Mouse (Mus musculus): Measurements from ENCODE around the gene Hdac5. TPM values are rescaled to one million over a fixed set of nuclear protein-coding genes. Genes with fewer than 3 reads are reported as not detected.

Gene Hdac5
- polyA plus RNA-seq, 1 experiment from 2014 or later = 59.8 TPM

- 0 out of 2 replicates have a peak, but pooled peaks cover 3% of the 10 kb centered on the region for H3K27me3 ChIP-seq (ENCODE audit: insufficient read depth, low read length)
- H3K36me3 ChIP-seq (ENCODE audit: insufficient read depth, low read length) = no peaks in the 10 kb centered on the region
- no peak for ATAC-seq (ENCODE audit: low FRiP score, low TSS enrichment)
These were observed 11.9 kb upstream of the Hdac5 start for GRCm38 (mm10) chr11:102241874-102242273.

DNA sequence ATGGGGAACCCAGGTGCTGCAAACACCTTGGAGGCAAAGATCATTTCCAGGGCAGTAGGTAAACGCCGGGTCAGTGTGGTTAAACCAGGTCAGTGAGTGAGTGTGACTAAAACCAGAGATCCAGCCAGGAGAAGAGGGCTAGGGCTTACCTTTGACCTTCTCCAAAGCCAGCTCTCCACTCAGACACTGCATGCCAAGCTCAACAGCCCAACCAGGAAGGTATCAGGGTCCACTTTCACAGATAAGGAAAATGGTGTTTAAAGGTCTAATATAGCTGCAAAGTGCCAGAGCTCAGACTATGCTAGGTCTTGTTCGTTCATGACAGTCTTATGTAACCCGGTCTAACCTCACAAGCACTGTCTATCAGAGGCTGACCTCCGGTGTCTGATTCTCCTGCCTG, 11.3 kb upstream of the Hdac5 start:
- no peak for ATAC-seq (ENCODE audit: low FRiP score, low TSS enrichment)

More at GRCm38 (mm10) chr11:102241874-102242273, 11.9 kb upstream of the Hdac5 start:
- Histone ChIP-seq H3K4me2 (replicated peaks; ENCODE audit: low read depth, low read length) (no peak overlapping the region), H3K9me3 (ENCODE audit: low read length) (0 out of 2 replicates have a peak, but pooled peaks cover 4% of the 10 kb centered on the region), H3K4me1 (ENCODE audit: insufficient read depth, low read length) (peaks cover 16% of the 10 kb centered on the region), H3K9ac (replicated peaks; ENCODE audit: low read length) (no peak overlapping the region), H3K4me3 (ENCODE audit: low read length) (no peak overlapping the region), H3K27ac (ENCODE audit: low read length) (no peak overlapping the region)
- WGBS = 46% methylated on average over 5 of the region's 5 CpGs

DNA sequence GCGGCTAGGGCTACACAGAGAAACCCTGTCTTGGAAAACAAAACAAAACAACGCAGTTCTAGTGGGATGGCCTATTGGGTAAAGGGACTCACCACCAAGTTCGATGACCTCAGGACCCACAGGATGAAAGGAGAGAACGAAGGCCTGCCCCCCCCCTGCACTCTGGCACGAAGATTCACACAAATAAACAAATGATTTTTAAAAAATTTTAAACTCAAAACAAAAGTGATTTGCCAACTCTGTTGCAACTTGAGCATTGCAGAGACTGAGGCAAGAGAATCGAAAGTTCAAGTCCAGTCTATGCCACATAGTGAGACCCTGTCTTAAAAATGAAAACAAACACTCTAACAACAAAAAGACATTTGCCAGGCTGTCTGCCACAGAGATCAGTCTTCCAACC, 10.7 kb upstream of the Hdac5 start:
- H3K4me1 ChIP-seq (ENCODE audit: insufficient read depth, low read length) = peaks cover 13% of the 10 kb centered on the region
- ATAC-seq (ENCODE audit: low FRiP score, low TSS enrichment) = no peak
- no peak overlapping the region for H3K4me3 ChIP-seq (ENCODE audit: low read length)
- H3K9me3 ChIP-seq (ENCODE audit: low read length) = 0 out of 2 replicates have a peak, but pooled peaks cover 4% of the 10 kb centered on the region
- no peak overlapping the region for H3K4me2 ChIP-seq (replicated peaks; ENCODE audit: low read depth, low read length)
- WGBS = 85% methylated on average over 6 of the region's 6 CpGs
- no peak overlapping the region for H3K9ac ChIP-seq (replicated peaks; ENCODE audit: low read length)
- H3K36me3 ChIP-seq (ENCODE audit: insufficient read depth, low read length) = no peaks in the 10 kb centered on the region
- H3K27me3 ChIP-seq (ENCODE audit: insufficient read depth, low read length) = 0 out of 2 replicates have a peak, but pooled peaks cover 3% of the 10 kb centered on the region
- H3K27ac ChIP-seq (ENCODE audit: low read length) = no peak overlapping the region

More for the DNA sequence above, 11.3 kb upstream of the Hdac5 start:
- 0 out of 2 replicates have a peak, but pooled peaks cover 4% of the 10 kb centered on the region for H3K9me3 ChIP-seq (ENCODE audit: low read length)
- no peak overlapping the region for H3K27ac ChIP-seq (ENCODE audit: low read length)
- no peaks in the 10 kb centered on the region for H3K36me3 ChIP-seq (ENCODE audit: insufficient read depth, low read length)
- WGBS = 90% methylated on average over 5 of the region's 5 CpGs
- H3K9ac ChIP-seq (replicated peaks; ENCODE audit: low read length) = no peak overlapping the region
- H3K4me3 ChIP-seq (ENCODE audit: low read length) = no peak overlapping the region
- H3K4me1 ChIP-seq (ENCODE audit: insufficient read depth, low read length) = peaks cover 16% of the 10 kb centered on the region
- no peak overlapping the region for H3K4me2 ChIP-seq (replicated peaks; ENCODE audit: low read depth, low read length)
- 0 out of 2 replicates have a peak, but pooled peaks cover 3% of the 10 kb centered on the region for H3K27me3 ChIP-seq (ENCODE audit: insufficient read depth, low read length)

GRCm38 (mm10) chr11:102236022-102236421, 6.1 kb upstream of the Hdac5 start:
- H3K36me3 ChIP-seq (ENCODE audit: insufficient read depth, low read length) = no peaks in the 10 kb centered on the region
- H3K9ac ChIP-seq (replicated peaks; ENCODE audit: low read length) = no peak overlapping the region
- 67% methylated on average over 2 of the region's 2 CpGs for WGBS
- no peaks in the 10 kb centered on the region for H3K27me3 ChIP-seq (ENCODE audit: insufficient read depth, low read length)
- H3K4me1 ChIP-seq (ENCODE audit: insufficient read depth, low read length) = no peaks in the 10 kb centered on the region
- no peak overlapping the region for H3K27ac ChIP-seq (ENCODE audit: low read length)
- H3K4me3 ChIP-seq (ENCODE audit: low read length) = no peak overlapping the region
- no peak for ATAC-seq (ENCODE audit: low FRiP score, low TSS enrichment)
- no peak overlapping the region for H3K4me2 ChIP-seq (replicated peaks; ENCODE audit: low read depth, low read length)
- H3K9me3 ChIP-seq (ENCODE audit: low read length) = no peaks in the 10 kb centered on the region

DNA sequence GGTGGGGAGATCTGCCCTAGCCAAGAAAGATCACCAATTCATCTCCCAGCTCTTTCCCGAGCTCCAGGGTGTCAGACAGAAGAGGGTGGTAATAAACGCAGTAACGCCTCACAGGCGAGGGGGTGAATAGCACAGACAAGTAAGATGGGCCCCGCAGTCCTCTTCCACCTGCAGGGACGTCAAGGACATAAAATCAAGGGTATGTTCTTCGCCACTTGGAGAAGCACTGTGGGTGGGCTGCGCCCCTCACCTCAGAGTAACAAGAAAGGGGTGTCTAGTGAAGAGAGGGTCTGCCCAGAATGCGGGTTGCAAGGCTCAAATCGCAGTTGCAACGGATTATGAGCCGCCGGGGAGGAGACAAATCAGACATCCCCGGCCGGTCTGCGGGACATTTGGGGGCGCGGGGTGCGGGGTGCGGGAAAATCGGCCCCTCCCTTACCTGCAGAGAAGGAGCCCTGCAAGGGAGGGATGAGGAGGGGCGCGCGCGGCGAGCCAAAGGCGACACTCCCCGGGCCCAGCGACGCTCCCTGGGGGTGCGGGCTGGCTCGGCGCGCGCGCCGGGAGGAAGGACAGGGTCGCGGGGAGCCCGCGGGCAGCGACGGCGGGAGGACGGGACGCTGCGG, 524 bp downstream of the Hdac5 start:
- 1% methylated on average over 25 of the region's 47 CpGs for WGBS
- no peaks in the 10 kb centered on the region for H3K9me3 ChIP-seq (ENCODE audit: low read length)
- peaks cover 33% of the 10 kb centered on the region for H3K4me1 ChIP-seq (ENCODE audit: insufficient read depth, low read length)
- peak overlapping the region; percentile 89 for H3K4me2 ChIP-seq (replicated peaks; ENCODE audit: low read depth, low read length)
- H3K27me3 ChIP-seq (ENCODE audit: insufficient read depth, low read length) = no peaks in the 10 kb centered on the region
- H3K36me3 ChIP-seq (ENCODE audit: insufficient read depth, low read length) = no peaks in the 10 kb centered on the region
- peak overlapping the region; percentile 82 for H3K4me3 ChIP-seq (ENCODE audit: low read length)
- H3K27ac ChIP-seq (ENCODE audit: low read length) = peak overlapping the region; percentile 44; the same call in 1 of the 2 replicates
- ATAC-seq (ENCODE audit: low FRiP score, low TSS enrichment) = peak; percentile 35
- H3K9ac ChIP-seq (replicated peaks; ENCODE audit: low read length) = peak overlapping the region; percentile 91

DNA sequence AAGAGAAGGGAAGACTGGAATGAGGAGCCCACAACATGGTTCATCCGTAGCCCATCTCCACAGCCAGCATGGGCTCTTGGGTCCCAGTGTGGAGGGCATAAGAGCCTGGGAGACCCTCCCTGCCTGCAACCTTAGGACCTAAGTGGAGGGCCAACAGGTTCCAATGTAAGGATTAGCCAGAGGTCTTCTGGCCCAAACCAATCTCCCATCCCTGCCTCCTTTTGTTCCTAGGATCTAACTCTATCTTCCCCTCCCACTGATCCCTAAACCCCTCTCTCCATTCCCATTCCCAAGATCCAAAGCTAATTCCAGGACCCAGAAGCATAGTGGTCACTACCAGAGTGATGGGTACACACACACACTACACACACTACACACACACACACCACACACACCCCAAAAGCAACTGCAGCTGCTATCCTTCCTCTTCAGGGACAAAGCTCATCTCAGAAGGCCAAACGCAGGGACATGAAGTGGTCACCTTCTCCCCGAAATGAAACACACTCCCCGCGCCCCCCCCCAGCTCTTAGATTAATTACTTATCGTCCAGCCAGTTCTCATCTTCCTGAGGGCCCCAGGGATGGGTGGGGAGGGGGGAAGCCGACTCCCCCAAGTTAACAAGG, 1.2 kb downstream of the Hdac5 start:
- WGBS = 9% methylated on average over 7 of the region's 7 CpGs
- no peaks in the 10 kb centered on the region for H3K9me3 ChIP-seq (ENCODE audit: low read length)
- peaks cover 36% of the 10 kb centered on the region for H3K4me1 ChIP-seq (ENCODE audit: insufficient read depth, low read length)
- peak overlapping the region; percentile 91 for H3K9ac ChIP-seq (replicated peaks; ENCODE audit: low read length)
- peak overlapping the region; percentile 82 for H3K4me3 ChIP-seq (ENCODE audit: low read length)
- H3K36me3 ChIP-seq (ENCODE audit: insufficient read depth, low read length) = no peaks in the 10 kb centered on the region
- no peaks in the 10 kb centered on the region for H3K27me3 ChIP-seq (ENCODE audit: insufficient read depth, low read length)
- no peak overlapping the region for H3K27ac ChIP-seq (ENCODE audit: low read length)
- ATAC-seq (ENCODE audit: low FRiP score, low TSS enrichment) = no peak
- peak overlapping the region; percentile 89 for H3K4me2 ChIP-seq (replicated peaks; ENCODE audit: low read depth, low read length)

DNA sequence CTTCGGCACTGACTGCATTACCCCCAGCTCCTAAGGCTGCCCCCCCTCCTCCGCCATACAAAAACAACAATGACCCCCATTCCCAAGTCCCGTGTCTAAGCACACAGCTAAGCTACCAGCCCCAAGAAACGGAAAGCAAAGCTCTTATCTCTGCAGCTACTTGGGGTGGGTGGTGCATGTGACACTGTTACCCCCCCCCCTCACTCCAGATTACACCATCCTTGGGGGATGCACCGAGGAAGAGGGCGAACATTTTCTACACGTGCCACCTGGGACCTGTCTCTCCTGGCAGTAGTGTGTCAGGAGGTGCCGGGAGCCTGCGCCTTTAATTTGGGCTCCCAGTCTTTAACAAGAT, 1.8 kb downstream of the Hdac5 start:
- Histone ChIP-seq H3K4me2 (replicated peaks; ENCODE audit: low read depth, low read length) (peak overlapping the region; percentile 89), H3K4me1 (ENCODE audit: insufficient read depth, low read length) (peaks cover 39% of the 10 kb centered on the region), H3K36me3 (ENCODE audit: insufficient read depth, low read length) (no peaks in the 10 kb centered on the region), H3K27me3 (ENCODE audit: insufficient read depth, low read length) (0 out of 2 replicates have a peak, but pooled peaks cover 2% of the 10 kb centered on the region), H3K9me3 (ENCODE audit: low read length) (no peaks in the 10 kb centered on the region), H3K27ac (ENCODE audit: low read length) (no peak overlapping the region), H3K4me3 (ENCODE audit: low read length) (peak overlapping the region; percentile 82), H3K9ac (replicated peaks; ENCODE audit: low read length) (peak overlapping the region; percentile 32; the same call in 1 of the 2 replicates)
- WGBS = 26% methylated on average over 9 of the region's 9 CpGs
- ATAC-seq (ENCODE audit: low FRiP score, low TSS enrichment) = no peak

GRCm38 (mm10) chr11:102227270-102228190, 2.4 kb downstream of the Hdac5 start:
- WGBS = 25% methylated on average over 12 of the region's 12 CpGs
- H3K4me2 ChIP-seq (replicated peaks; ENCODE audit: low read depth, low read length) = peak overlapping the region; percentile 89
- H3K4me3 ChIP-seq (ENCODE audit: low read length) = peak overlapping the region; percentile 82
- no peaks in the 10 kb centered on the region for H3K9me3 ChIP-seq (ENCODE audit: low read length)
- ATAC-seq (ENCODE audit: low FRiP score, low TSS enrichment) = no peak
- no peaks in the 10 kb centered on the region for H3K36me3 ChIP-seq (ENCODE audit: insufficient read depth, low read length)
- H3K27me3 ChIP-seq (ENCODE audit: insufficient read depth, low read length) = 0 out of 2 replicates have a peak, but pooled peaks cover 2% of the 10 kb centered on the region
- H3K4me1 ChIP-seq (ENCODE audit: insufficient read depth, low read length) = peaks cover 45% of the 10 kb centered on the region
- no peak overlapping the region for H3K27ac ChIP-seq (ENCODE audit: low read length)
- H3K9ac ChIP-seq (replicated peaks; ENCODE audit: low read length) = peak overlapping the region; percentile 32; the same call in 1 of the 2 replicates

DNA sequence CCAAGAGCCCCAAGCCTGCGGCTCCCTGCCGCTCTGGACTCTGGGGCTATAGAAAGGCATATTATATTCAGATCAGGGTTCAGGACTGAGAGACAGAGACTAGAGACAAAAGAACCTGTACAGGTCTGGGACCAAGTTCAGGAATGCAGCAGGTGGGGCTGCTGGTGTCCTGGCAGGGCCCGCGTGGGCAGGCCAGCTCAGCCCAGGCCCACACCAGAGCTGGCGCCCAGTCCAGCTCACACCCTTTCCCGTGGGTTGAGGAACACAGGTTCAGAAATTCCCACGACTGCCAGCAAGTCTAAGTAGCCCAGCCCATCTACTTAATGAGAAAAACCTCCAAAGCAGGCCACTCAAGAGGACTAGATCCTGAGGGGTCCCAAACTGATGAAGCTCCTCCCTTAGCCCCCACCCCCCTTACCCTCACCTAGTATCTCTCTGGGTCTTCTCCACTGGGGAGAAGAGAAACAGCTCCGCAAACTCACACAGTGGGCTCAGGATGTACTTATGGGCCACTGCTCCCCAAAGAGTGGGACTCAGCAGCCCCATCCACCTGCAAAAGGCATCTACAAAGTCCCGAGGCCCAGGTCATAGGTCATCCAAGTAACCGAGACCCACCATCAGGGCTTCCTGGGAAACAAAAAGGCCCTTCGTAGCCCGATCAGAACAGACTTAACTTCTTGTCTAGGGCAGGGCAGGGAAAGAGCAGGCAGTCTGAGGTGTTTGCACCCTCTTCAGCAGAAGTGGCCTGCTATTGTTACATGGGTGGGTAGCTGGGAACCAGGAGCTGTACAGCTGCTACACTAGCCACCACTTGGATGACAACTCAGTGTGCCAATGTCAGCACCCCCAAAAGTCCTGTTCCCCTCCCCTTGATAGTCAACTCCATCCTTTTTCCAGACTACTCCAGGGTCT, 3.6 kb downstream of the Hdac5 start:
- WGBS = 72% methylated on average over 12 of the region's 12 CpGs
- peaks cover 55% of the 10 kb centered on the region for H3K4me1 ChIP-seq (ENCODE audit: insufficient read depth, low read length)
- H3K36me3 ChIP-seq (ENCODE audit: insufficient read depth, low read length) = no peaks in the 10 kb centered on the region
- H3K9ac ChIP-seq (replicated peaks; ENCODE audit: low read length) = no peak overlapping the region
- H3K27ac ChIP-seq (ENCODE audit: low read length) = no peak overlapping the region
- H3K4me3 ChIP-seq (ENCODE audit: low read length) = no peak overlapping the region
- no peak for ATAC-seq (ENCODE audit: low FRiP score, low TSS enrichment)
- H3K4me2 ChIP-seq (replicated peaks; ENCODE audit: low read depth, low read length) = no peak overlapping the region
- 0 out of 2 replicates have a peak, but pooled peaks cover 2% of the 10 kb centered on the region for H3K27me3 ChIP-seq (ENCODE audit: insufficient read depth, low read length)
- H3K9me3 ChIP-seq (ENCODE audit: low read length) = no peaks in the 10 kb centered on the region

Measured in kidney, embryonic 16.5 days (tissue).